Mouse (Mus musculus) thymus, postnatal 0 days (tissue): ENCODE measurements around the gene AL607142.1. TPM values are rescaled to one million over a fixed set of nuclear protein-coding genes. Genes with fewer than 3 reads are reported as not detected.
A peak's percentile ranks its signal among the peaks of the same experiment; 100 is the strongest.

ENCODE experiments used
- DNase-seq: peaks from one replicate; pipeline ENCODE4 v3.0.0-alpha.2; 2015; ENCODE audit warnings: low spot score
- polyA plus RNA-seq: library from polyadenylated mRNA; unstranded; fragments of >200 nt; fragmentation: Nextera tagmentation; extraction: Ambion mirVana; gene quantifications from 2 replicates; pipeline ENCODE4 v1.2.1, GENCODE M21; 2015

The AL607142.1 gene
- polyA plus RNA-seq, 1 experiment from 2014 or later, result not detected

DNA sequence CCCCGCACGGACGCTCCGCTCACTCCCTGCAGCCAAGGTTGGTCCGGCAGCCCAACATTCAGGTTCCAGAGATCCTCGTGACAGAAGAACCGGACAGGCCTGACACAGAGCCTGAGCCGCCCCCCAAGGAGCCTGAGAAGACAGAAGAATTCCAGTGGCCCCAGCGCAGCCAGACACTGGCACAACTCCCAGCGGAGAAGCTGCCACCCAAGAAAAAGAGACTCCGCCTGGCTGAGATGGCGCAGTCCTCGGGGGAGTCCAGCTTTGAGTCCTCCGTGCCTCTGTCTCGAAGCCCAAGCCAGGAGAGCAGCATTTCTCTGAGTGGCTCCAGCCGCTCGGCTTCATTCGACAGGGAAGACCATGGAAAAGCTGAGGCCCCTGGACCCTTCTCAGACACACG lies 32.1 kb downstream of the AL607142.1 start:
- DNase-seq, result no peak

- no peak for DNase-seq
Measured at GRCm38 (mm10) chr4:120101186-120101585, 36.4 kb downstream of the AL607142.1 start.

GRCm38 (mm10) chr4:120104599-120104998 lies 39.8 kb downstream of the AL607142.1 start:
- peak; percentile 59 for DNase-seq

DNA sequence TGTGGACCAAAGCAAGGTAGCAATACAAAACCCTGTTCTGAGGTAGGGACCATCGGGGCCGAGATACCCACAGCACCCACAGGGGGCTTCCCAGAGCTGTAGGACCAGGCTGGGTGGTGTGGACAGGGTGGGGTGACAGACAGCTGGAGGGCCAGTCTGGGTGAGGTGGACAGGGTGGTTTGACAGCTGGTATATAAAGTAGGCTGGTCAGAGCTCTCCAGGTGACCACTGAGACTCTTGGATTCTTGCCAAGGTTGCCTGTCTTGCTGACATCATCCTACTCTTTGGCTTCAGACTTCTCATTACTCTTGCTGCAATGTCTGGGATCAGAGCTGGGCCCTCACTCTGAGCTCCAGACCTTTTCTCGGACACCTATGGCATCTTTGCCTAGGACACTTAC lies 41.6 kb downstream of the AL607142.1 start:
- no peak for DNase-seq

- no peak for DNase-seq
Measured at GRCm38 (mm10) chr4:120107787-120108186, 43.0 kb downstream of the AL607142.1 start.

DNA sequence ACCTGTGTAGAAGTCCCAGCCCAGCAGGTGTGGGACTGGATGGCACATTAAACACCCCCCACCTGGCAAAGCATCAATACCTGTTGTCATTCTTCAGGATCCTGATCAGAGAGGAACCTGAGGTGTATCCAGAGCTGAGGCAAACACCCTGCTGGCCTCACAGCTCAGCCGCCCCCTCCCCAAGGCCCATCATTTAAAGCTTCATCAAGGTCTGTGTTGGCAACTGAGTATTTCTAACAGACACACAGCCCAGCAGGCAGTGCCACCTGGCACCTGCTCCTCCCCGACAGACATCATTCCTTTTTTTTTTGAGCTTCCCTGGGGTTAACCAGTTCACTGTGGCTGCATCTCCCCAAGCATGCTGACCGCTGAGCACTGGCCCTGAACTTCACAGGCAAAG lies 50.7 kb downstream of the AL607142.1 start:
- DNase-seq, result no peak

GRCm38 (mm10) chr4:120116312-120116711 lies 51.5 kb downstream of the AL607142.1 start:
- DNase-seq, result no peak

DNA sequence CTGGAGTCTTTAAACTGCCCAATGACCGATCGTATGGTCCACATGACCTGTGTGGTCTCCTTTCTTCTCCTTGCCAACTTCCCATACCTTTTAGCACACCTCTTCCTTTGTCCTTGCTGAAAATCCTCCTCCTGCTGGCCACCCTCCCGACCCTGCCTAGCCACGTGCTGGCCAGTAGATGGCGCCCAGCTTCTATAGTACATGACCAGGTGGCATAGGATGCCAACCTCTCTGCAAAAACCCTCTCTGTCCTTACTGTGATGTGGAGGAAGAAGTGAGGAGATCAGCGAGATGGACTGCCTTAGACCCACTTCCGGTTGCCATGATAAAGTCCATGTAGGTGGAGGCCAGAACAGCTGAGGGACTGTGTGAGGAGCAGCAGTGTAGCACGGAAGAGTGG lies 55.5 kb downstream of the AL607142.1 start:
- peak; percentile 48 for DNase-seq

DNA sequence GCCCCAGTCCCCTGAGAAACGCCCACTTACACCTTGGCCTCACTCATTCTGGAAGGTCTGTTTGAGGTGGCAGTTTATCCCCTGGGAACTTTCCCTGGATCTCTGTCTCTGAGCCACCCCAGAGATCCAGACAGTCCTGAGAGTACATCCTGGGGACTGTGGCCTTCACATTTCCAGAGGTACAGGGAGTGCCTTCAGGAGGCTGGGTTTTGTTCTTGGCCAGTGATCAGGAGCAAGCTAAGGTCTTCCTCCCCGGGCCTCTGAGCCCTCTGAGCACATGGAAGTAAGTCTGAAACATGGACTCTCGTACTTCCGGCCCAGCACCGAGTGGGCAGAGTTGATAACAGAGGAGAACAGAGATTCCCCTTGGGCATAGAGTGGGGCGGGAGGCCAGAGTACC lies 59.9 kb downstream of the AL607142.1 start:
- DNase-seq, result no peak

DNA sequence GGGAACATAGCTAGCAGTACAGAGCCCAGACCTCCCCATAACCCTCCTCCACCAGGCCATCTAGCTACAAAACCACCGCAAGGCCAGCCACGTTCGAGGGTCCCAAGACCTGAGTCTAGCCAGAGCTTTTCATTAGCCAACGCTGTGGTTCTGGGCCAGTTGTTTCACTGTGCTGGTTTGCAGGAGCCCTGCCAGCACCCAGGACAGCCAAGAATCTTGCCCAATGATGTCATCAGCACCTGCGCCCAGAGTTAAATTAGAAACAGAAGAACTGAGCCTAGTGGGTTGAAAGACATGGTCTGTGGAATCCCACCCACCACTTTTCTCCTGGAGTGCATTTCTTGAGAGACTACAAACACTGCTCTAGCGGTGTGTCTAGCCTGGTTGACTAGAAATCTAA lies 61.3 kb downstream of the AL607142.1 start:
- no peak for DNase-seq

GRCm38 (mm10) chr4:120127333-120127732 lies 62.5 kb downstream of the AL607142.1 start:
- no peak for DNase-seq

DNA sequence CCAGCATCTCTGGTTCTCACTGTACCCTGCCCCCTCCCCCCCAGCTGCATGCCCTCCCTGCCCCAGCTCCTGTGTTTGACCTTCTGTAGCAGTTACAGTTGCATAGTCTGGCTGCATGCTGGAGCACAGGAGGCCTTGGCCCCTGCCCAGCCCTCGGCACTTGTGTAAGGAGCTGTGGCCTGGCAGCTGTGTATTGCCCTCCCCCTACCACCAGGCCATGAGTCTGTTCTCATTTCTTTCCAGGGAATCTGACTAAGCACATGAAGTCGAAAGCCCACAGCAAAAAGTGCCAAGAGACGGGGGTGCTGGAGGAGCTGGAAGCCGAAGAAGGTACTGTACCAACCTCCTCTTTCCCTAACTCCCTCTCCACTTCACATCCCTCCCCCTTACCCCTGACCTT lies 63.2 kb downstream of the AL607142.1 start:
- no peak for DNase-seq

GRCm38 (mm10) chr4:120129233-120129885 lies 64.6 kb downstream of the AL607142.1 start:
- peak; percentile 57 for DNase-seq

DNA sequence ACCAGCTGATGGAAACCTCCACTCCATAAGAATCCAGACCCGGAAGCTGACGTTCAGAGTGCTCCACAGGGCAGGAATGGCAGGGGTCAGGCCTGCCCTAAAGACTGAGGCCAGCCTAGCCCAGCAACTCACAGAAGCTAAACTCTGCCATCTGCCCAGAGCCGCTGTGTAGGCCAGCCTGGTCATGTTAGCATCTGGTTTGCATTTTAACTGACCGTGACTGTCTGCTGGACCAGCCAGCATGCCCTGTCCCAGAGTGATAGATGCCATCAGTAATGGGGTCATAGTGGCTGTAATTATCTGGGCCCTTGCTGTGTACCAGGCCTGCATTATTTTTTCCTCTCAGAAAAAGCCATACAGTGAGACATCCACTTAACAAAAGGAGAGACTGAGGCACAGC lies 66.1 kb downstream of the AL607142.1 start:
- no peak for DNase-seq

DNA sequence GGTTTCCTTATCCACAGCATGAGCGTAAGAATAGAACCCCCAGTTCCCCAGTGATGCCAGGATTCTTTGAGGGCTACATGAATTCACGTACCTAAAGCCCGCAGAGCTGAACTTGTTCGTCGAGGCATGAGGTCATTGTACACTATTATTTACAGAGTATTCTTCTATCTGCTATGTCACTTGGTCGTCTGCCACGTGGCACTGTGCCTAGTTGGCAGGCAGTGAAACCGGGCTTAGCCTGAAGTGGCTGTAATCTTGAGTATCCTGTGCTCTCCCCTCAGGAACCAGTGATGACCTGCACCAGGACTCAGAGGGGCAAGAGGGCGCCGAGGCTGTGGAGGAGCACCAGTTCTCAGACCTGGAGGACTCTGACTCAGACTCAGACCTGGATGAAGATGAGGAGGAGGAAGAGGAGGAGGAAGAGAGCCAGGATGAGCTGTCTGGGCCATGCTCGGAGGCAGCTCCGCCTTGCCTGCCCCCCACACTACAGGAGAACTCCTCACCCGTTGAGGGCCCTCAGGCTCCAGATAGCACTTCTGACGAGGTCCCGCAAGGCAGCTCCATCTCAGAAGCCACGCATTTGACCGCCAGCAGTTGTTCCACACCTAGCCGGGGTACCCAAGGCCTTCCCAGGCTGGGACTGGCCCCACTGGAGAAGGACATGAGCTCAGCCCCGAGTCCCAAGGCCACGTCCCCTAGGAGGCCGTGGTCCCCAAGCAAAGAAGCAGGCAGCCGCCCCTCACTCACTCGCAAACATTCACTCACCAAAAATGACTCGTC lies 66.8 kb downstream of the AL607142.1 start:
- DNase-seq, result no peak

- no peak for DNase-seq
Measured at GRCm38 (mm10) chr4:120134223-120134622, 69.4 kb downstream of the AL607142.1 start.

DNA sequence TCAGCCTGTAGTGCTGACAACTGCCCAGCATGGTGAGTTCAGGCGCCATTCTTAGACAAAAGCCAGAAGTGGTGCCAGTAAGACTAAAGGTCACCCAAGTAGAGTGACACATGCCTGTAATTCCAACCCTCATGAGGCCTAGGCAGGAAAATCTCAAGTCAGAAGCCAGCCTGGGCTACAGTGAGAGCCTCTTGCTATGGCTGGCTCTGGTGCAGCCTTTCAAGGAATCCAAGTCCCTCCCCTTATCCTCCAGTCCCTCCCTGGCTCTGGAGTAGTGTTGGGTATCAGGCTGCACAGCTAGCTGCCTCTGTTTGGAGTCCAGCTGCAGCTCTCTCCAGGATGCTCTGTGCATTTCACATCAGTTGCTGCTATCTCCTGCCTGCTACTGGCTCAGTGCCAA lies 77.0 kb downstream of the AL607142.1 start:
- no peak for DNase-seq

GRCm38 (mm10) chr4:120142905-120143304 lies 78.1 kb downstream of the AL607142.1 start:
- DNase-seq, result no peak

Other genes with a start within 250 kb of the AL607142.1 start
- gene Edn2, start 96.2 kb downstream of the AL607142.1 start, polyA plus RNA-seq, result 0.69 and 0.73 TPM in 2 replicates
- gene Foxo6, start 222.4 kb downstream of the AL607142.1 start, polyA plus RNA-seq, result not detected in 2 replicates